Mouse (Mus musculus): Measurements from ENCODE around the gene Samd1. TPM values are rescaled to one million over a fixed set of nuclear protein-coding genes. Genes with fewer than 3 reads are reported as not detected.
A peak's percentile ranks its signal among the peaks of the same experiment; 100 is the strongest.

Samd1 gene
- polyA plus RNA-seq, 1 experiment from 2014 or later = 18.5 TPM

DNA sequence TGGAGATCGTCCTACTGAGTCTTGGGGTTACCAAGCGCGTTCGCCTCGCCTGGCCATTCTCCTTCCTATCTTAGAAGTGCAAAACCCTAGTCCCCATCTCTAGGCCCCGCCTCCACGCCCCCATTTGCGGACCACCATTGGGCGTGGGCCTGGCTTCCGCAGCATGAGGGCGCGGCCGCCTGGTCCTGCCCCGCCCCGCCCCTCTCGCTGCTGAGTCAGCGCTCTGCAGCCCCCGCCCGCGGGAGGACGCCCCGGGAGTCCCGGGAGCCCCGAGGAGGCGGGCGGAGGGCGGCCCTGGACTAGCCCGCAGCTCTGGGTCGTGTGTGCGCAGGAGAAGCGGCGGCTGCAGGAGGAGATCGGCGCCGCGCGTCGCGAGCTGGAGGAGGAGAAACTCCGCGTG is 28.4 kb downstream of the Samd1 start:
- 0 out of 2 replicates have a peak, but pooled peaks cover 7% of the 10 kb centered on the region for H3K27me3 ChIP-seq (replicated peaks; ENCODE audit: control insufficient read depth, insufficient read depth, low read length)

DNA sequence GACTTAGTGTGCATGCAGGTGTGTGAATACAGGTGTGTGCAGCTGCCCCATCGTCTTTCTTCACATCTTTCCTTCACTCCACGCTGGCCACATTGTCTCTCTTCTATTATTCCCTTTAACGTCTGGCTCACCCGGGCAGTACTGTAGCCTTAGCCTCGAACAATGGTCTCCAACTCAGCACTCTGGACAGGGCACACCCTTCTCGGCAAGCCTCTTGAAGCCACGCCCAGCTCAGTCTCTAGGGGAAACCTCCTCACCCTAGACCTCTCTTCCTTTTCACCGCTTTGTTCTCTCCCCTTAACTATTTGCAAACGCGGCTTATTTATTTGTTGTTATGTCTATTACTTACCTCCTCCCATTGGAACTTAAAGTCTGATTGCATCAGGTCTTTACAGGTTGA is 30.0 kb downstream of the Samd1 start:
- ATAC-seq (ENCODE audit: low read depth) = no peak
- H3K27me3 ChIP-seq (replicated peaks; ENCODE audit: control insufficient read depth, insufficient read depth, low read length) = no peaks in the 10 kb centered on the region
- no peak for DNase-seq (ENCODE audit: low spot score)
- no peak overlapping the region for H3K27ac ChIP-seq (replicated peaks; ENCODE audit: low read depth, low read length)
- 14% methylated on average over 10 of the region's 10 CpGs for WGBS
- H3K9ac ChIP-seq (ENCODE audit: low read depth, low read length) = no peak overlapping the region
- no peak overlapping the region for H3K4me2 ChIP-seq (ENCODE audit: low read depth, low read length)
- no peak overlapping the region for H3K4me3 ChIP-seq (ENCODE audit: low read depth, low read length)
- no peaks in the 10 kb centered on the region; the same call in 1 of the 2 replicates for H3K4me1 ChIP-seq (ENCODE audit: control insufficient read depth, insufficient read depth, low read length)
- no peaks in the 10 kb centered on the region for H3K36me3 ChIP-seq (ENCODE audit: control insufficient read depth, insufficient read depth, low read length)
- H3K9me3 ChIP-seq (ENCODE audit: control insufficient read depth, low read length) = no peaks in the 10 kb centered on the region

More for the DNA sequence above, 28.4 kb downstream of the Samd1 start:
- peak overlapping the region; percentile 60 for H3K9ac ChIP-seq (ENCODE audit: low read depth, low read length)
- 1% methylated on average over 32 of the region's 41 CpGs for WGBS
- no peak overlapping the region for H3K27ac ChIP-seq (replicated peaks; ENCODE audit: low read depth, low read length)
- H3K4me3 ChIP-seq (ENCODE audit: low read depth, low read length) = peak overlapping the region; percentile 49
- H3K9me3 ChIP-seq (ENCODE audit: control insufficient read depth, low read length) = no peaks in the 10 kb centered on the region
- peak; percentile 85 for ATAC-seq (ENCODE audit: low read depth)
- no peaks in the 10 kb centered on the region for H3K36me3 ChIP-seq (ENCODE audit: control insufficient read depth, insufficient read depth, low read length)
- DNase-seq (ENCODE audit: low spot score) = peak; percentile 90
- H3K4me2 ChIP-seq (ENCODE audit: low read depth, low read length) = peak overlapping the region; percentile 82
- peaks cover 5% of the 10 kb centered on the region; the same call in 1 of the 2 replicates for H3K4me1 ChIP-seq (ENCODE audit: control insufficient read depth, insufficient read depth, low read length)

DNA sequence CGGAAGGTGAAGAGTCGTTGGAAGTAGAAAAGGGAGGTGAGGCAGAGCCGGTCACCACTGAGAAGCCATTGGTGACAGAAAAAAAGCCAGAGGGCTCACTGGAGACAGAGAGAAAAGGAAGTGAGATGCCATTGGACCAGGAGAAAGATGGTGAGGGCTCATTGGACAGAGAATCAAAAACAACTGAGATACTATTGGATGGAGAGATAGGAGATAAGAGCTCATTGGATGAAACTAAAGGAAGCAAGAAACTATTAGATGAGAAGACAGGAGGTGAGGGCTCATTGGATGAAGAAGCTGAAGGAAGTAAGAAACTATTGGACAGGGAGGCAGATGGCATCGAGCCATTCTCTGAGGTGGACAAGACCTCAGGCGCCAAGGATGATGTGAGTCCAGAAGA is 31.8 kb downstream of the Samd1 start:
- DNase-seq (ENCODE audit: low spot score) (no peak), ATAC-seq (ENCODE audit: low read depth) (no peak)
- Histone ChIP-seq H3K9ac (ENCODE audit: low read depth, low read length) (no peak overlapping the region), H3K4me3 (ENCODE audit: low read depth, low read length) (no peak overlapping the region), H3K9me3 (ENCODE audit: control insufficient read depth, low read length) (no peaks in the 10 kb centered on the region), H3K4me1 (ENCODE audit: control insufficient read depth, insufficient read depth, low read length) (no peaks in the 10 kb centered on the region; the same call in 1 of the 2 replicates), H3K27ac (replicated peaks; ENCODE audit: low read depth, low read length) (no peak overlapping the region), H3K36me3 (ENCODE audit: control insufficient read depth, insufficient read depth, low read length) (no peaks in the 10 kb centered on the region), H3K4me2 (ENCODE audit: low read depth, low read length) (no peak overlapping the region), H3K27me3 (replicated peaks; ENCODE audit: control insufficient read depth, insufficient read depth, low read length) (no peaks in the 10 kb centered on the region)
- WGBS = 87% methylated on average over 5 of the region's 5 CpGs

DNA sequence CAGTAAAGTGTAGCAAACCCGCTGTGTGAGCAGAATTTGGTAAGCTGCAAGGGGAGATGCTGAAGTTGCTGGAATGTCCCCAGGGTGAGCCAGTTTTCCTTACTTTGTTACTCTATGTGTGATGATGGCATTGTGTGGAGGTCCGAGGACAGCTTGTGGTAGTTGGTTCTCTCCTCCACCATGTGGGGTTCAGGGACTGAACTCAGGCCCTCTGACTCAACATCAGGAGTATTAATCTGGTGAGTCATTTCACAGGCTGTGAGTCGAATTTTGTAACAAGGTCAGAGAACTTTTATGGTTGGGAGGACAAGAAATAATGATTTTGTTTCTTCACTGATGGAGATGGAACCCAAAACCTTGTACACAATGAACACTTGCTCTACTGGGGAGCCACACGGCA is 35.3 kb downstream of the Samd1 start:
- 76% methylated on average over 4 of the region's 4 CpGs for WGBS
- Histone ChIP-seq H3K9ac (ENCODE audit: low read depth, low read length) (no peak overlapping the region), H3K36me3 (ENCODE audit: control insufficient read depth, insufficient read depth, low read length) (no peaks in the 10 kb centered on the region), H3K27me3 (replicated peaks; ENCODE audit: control insufficient read depth, insufficient read depth, low read length) (no peaks in the 10 kb centered on the region), H3K27ac (replicated peaks; ENCODE audit: low read depth, low read length) (no peak overlapping the region), H3K4me2 (ENCODE audit: low read depth, low read length) (no peak overlapping the region), H3K4me3 (ENCODE audit: low read depth, low read length) (no peak overlapping the region), H3K9me3 (ENCODE audit: control insufficient read depth, low read length) (no peaks in the 10 kb centered on the region), H3K4me1 (ENCODE audit: control insufficient read depth, insufficient read depth, low read length) (no peaks in the 10 kb centered on the region)
- no peak for DNase-seq (ENCODE audit: low spot score)
- ATAC-seq (ENCODE audit: low read depth) = no peak

DNA sequence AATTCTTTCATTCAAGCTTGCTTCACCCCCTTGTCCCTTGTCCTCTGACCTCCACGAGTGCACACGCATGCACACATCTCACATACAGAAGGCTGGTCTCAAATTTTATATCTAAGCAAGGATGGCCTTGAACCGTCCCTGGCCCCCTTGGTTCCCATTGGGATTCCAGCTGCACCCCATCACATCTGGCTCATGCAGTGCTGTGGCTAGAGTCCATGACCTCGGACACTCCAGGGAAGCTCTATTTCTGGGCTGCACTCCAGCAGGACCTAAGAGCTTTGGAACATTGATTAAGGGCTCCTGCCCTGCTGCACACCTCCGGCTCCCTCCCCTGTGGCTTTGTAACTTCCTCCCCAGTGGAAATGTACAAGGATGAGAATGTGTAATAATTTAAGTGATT is 40.5 kb downstream of the Samd1 start:
- DNase-seq (ENCODE audit: low spot score) = no peak
- 62% methylated on average over 5 of the region's 5 CpGs for WGBS
- no peak overlapping the region for H3K4me2 ChIP-seq (ENCODE audit: low read depth, low read length)
- H3K36me3 ChIP-seq (ENCODE audit: control insufficient read depth, insufficient read depth, low read length) = no peaks in the 10 kb centered on the region
- no peak overlapping the region for H3K9ac ChIP-seq (ENCODE audit: low read depth, low read length)
- H3K27ac ChIP-seq (replicated peaks; ENCODE audit: low read depth, low read length) = no peak overlapping the region
- H3K4me1 ChIP-seq (ENCODE audit: control insufficient read depth, insufficient read depth, low read length) = peaks cover 5% of the 10 kb centered on the region; the same call in 1 of the 2 replicates
- no peak for ATAC-seq (ENCODE audit: low read depth)
- H3K4me3 ChIP-seq (ENCODE audit: low read depth, low read length) = no peak overlapping the region
- no peaks in the 10 kb centered on the region for H3K9me3 ChIP-seq (ENCODE audit: control insufficient read depth, low read length)
- peaks cover 27% of the 10 kb centered on the region for H3K27me3 ChIP-seq (replicated peaks; ENCODE audit: control insufficient read depth, insufficient read depth, low read length)

DNA sequence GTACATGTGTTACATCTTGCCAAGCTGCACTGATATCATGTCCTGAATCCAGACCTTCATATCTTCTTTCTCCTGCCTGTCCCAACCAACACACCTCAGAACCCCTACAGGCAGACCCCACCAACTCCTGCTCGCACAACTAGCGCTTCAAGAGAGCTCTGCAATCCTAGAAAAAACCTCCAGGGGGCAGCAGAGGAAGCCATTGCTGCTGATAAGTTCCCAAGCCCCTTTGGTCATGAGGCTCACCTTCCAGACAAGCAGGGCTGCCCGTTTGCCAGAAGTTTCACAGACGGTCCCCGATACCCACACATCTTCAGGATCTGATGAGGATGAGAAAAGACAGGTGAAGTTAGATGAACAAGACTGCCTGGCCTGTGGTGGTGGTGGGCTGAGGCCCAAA is 41.6 kb downstream of the Samd1 start:
- 3% methylated on average over 5 of the region's 5 CpGs for WGBS
- ATAC-seq (ENCODE audit: low read depth) (peak; percentile 26; the same call in 1 of the 2 replicates), DNase-seq (ENCODE audit: low spot score) (peak; percentile 85)
- Histone ChIP-seq H3K9ac (ENCODE audit: low read depth, low read length) (no peak overlapping the region), H3K4me3 (ENCODE audit: low read depth, low read length) (no peak overlapping the region), H3K4me2 (ENCODE audit: low read depth, low read length) (no peak overlapping the region), H3K27me3 (replicated peaks; ENCODE audit: control insufficient read depth, insufficient read depth, low read length) (peaks cover 38% of the 10 kb centered on the region), H3K4me1 (ENCODE audit: control insufficient read depth, insufficient read depth, low read length) (peaks cover 5% of the 10 kb centered on the region; the same call in 1 of the 2 replicates), H3K9me3 (ENCODE audit: control insufficient read depth, low read length) (no peaks in the 10 kb centered on the region), H3K36me3 (ENCODE audit: control insufficient read depth, insufficient read depth, low read length) (no peaks in the 10 kb centered on the region), H3K27ac (replicated peaks; ENCODE audit: low read depth, low read length) (no peak overlapping the region)

DNA sequence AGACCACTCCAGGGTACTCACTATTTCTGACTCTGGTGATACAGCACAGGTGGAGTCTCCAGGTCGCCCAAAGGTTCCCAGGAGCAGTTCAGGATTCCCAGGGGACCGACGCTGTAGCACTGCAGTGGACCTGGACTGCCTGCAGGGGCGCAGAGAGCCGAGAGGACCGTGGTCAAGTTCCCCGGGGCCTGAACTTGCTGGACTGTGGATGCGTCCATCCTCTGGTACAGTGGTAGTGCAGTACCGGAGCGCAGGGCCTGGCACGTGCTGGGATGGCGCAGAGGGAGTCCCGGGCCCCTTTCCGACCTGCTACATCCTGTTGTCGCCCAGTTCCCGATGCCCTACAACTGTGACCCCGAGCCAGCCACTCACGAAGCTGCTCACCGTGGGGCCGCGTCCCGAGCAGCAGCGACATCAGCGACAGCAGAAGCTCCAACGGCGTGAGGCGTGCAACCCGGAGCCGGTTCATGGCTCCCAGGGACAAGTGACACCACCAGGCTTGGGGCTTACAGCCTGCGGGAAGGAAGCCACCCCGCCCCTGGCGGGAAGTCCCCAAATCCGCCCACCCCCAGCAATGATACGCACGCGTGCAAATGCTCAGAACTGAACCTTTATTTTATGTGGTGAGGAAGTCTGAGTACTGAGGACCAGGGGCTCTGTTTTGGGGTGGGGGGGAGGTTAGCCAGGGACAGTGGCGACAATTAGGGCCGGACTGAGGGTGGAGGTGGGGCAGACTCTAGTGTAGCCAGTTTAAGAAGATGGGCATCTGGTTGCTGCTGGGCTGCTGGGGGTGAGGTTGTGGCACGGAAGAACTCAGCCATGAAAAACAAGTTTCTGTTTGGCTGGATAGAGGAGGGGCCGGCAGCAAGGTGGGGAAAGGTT is 44.8 kb downstream of the Samd1 start, which contains the start of gene Il27ra:
Gene Il27ra, minus strand, starts transcription at position 524 of the 882 bp plus-strand sequence.
- peak; percentile 72 for DNase-seq (ENCODE audit: low spot score)
- Histone ChIP-seq H3K9ac (ENCODE audit: low read depth, low read length) (peak within 1 kb of the TSS; percentile 58), H3K36me3 (ENCODE audit: control insufficient read depth, insufficient read depth, low read length) (no peaks in the 10 kb centered on the region), H3K4me2 (ENCODE audit: low read depth, low read length) (peak within 1 kb of the TSS; percentile 79), H3K27me3 (replicated peaks; ENCODE audit: control insufficient read depth, insufficient read depth, low read length) (peaks cover 57% of the 10 kb centered on the region), H3K4me3 (ENCODE audit: low read depth, low read length) (peak within 1 kb of the TSS; percentile 45), H3K9me3 (ENCODE audit: control insufficient read depth, low read length) (no peaks in the 10 kb centered on the region), H3K4me1 (ENCODE audit: control insufficient read depth, insufficient read depth, low read length) (peaks cover 5% of the 10 kb centered on the region; the same call in 1 of the 2 replicates), H3K27ac (replicated peaks; ENCODE audit: low read depth, low read length) (no peak within 1 kb of the TSS)
- ATAC-seq (ENCODE audit: low read depth) = 0 out of 2 replicates have a peak, but pooled peaks have one; percentile 50
- 5% methylated on average over 34 of the region's 40 CpGs for WGBS

DNA sequence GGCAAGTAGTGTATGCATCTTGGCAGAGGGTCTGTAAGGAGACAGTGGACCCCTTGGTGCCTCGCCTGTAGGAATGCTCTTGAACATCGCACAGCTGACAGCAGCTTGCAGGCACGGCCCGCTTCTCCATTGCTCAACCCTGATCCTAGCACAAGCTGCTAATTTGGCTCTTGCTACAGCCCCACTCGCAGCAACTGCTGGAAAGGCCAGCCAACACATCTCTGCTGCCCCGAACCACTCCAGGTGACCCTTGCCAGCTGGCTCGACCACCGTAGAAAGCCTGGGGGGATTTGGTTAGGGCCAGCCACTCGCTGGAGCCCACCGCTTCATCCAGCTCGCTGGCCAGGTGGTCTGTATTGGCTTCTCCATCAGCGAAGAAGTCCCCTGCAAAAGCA is 45.5 kb downstream of the Samd1 start:
- peak overlapping the region; percentile 45; the same call in 1 of the 2 replicates for H3K4me3 ChIP-seq (ENCODE audit: low read depth, low read length)
- no peak for ATAC-seq (ENCODE audit: low read depth)
- H3K4me2 ChIP-seq (ENCODE audit: low read depth, low read length) = peak overlapping the region; percentile 79
- no peak overlapping the region for H3K27ac ChIP-seq (replicated peaks; ENCODE audit: low read depth, low read length)
- H3K9ac ChIP-seq (ENCODE audit: low read depth, low read length) = no peak overlapping the region
- no peaks in the 10 kb centered on the region for H3K9me3 ChIP-seq (ENCODE audit: control insufficient read depth, low read length)
- no peak for DNase-seq (ENCODE audit: low spot score)
- H3K36me3 ChIP-seq (ENCODE audit: control insufficient read depth, insufficient read depth, low read length) = no peaks in the 10 kb centered on the region
- peaks cover 5% of the 10 kb centered on the region; the same call in 1 of the 2 replicates for H3K4me1 ChIP-seq (ENCODE audit: control insufficient read depth, insufficient read depth, low read length)
- peaks cover 57% of the 10 kb centered on the region for H3K27me3 ChIP-seq (replicated peaks; ENCODE audit: control insufficient read depth, insufficient read depth, low read length)
- 28% methylated on average over 10 of the region's 12 CpGs for WGBS
